Mouse (Mus musculus) left cerebral cortex, adult 18-20 months (tissue): ENCODE data around the gene Mchr1. TPM values are rescaled to one million over a fixed set of nuclear protein-coding genes. Genes with fewer than 3 reads are reported as not detected.
A peak's percentile ranks its signal among the peaks of the same experiment; 100 is the strongest.
"Not testable (repeated sequence)": the region's sequence is repeated elsewhere in the genome, so short reads cannot be mapped to it uniquely, and the experiment has no call there.

Source experiments
- DNase-seq, 2 experiments: peaks; one replicate each; pipeline ENCODE4 v3.0.0; 2021 to 2022; ENCODE audit warnings: low spot score in 2 of 2, mixed read lengths in 1 of 2
- long read RNA-seq, 2 experiments: library from polyadenylated mRNA; stranded (forward); transcript quantifications; one replicate each; pipeline ENCODE4 v2.0.0; 2021
- total RNA-seq, 2 experiments: library from RNA; stranded (reverse); gene quantifications; 2 replicates each; pipeline ENCODE4 v1.2.3; 2021

Gene Mchr1
- 10 to 100 TPM; 20.7 to 25.6 TPM for total RNA-seq
- long read RNA-seq, experiment 1, transcript Mchr1-201 (2 exons, 2,189 nt): major isoform, 54 of 58 reads
- long read RNA-seq, experiment 1, partial matches to known transcripts: 4 of 58 reads
- long read RNA-seq, experiment 1, other reads (novel, unspliced or antisense): 0 of 58 reads
- long read RNA-seq, experiment 2, transcript Mchr1-201 (2 exons, 2,189 nt): major isoform, 35 of 37 reads
- long read RNA-seq, experiment 2, partial matches to known transcripts: 2 of 37 reads
- long read RNA-seq, experiment 2, other reads (novel, unspliced or antisense): 0 of 37 reads

- DNase-seq: peak; percentile 70 to 72
Observed at GRCm38 (mm10) chr15:81235086-81235920, at the start of gene Mchr1. Gene Mchr1, plus strand, starts transcription at chr15:81235499.

DNA sequence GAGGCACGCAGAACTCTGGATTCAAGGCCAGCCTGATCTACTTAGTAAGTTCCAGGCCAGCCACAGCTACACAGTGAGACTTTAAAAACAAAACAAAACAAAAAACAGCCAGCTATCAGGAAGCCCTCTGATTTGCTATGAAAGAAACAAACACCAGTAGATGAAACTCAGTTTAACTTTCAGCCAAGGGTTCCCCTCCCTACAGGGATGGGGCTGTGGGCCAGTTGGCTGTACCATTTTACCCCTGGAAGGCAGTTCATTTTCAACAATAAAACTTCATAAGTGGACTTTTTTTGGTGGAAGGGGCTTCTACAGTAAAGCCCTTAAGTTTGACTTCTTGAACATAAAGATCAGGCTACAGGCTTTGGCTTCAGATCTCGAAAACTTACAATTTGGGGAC lies 46.2 kb upstream of the Mchr1 start:
- no peak for DNase-seq

DNA sequence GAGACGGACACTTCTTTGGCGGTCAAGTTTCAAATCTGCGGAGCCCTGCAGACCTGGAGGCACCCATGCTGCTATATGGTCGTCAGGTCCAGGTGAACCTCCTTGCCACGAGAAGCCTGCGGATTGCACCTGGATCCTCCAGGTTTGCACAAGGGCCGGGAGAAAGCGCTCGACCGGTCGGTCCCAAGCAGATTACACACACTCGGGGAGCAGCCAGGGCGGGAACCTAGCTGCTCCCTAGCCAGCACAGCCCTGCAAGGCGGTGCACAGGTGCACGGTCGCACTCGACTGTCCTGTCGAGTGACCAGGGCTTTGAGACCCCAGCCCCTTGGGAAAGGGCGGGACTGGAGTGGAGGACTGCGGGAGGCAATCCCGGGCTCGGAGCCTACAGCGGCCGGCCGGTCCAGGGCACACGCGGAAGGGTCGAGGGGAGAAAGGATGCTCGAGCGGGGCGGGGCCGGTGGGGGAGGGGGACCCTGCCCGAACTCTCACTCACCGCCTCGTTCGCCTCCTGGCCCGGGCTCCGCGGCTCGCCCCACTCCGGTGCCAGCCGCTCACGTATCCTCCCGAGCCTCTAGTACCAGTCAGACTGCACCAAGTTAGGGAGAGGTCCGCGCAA lies 45.2 kb upstream of the Mchr1 start:
- DNase-seq: no peak

DNA sequence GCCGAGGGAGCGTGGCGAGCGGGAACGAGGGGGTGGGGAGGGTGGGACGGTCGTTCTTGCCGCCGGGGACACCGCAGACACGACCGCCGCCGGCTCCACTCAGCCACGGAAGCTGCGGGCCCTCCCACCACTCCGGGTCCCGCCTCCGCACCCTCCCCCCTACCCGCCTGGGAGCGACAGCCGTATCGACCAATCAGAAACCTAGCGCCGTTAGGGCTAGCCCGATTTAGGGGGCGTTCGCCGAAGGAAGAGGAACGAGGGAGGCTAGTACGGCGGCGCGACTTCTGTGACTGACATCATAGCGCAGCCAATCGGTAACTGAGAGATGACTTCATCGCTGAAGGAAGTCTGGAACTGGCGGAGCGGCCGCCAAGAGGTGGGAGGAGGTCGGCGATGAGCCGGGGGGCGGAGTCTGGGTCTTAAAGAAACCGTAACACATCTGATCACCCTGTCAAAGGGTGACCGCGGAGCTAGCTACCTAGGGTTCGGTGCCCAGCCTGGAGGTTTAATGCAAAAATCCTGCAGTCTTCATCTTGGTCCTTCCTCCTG lies 44.6 kb upstream of the Mchr1 start, which contains the start of gene Mrtfa:
Gene Mrtfa (minus strand): TSS at position 128 of the 549 bp plus-strand sequence.
- DNase-seq: peak; percentile 99 to 100

GRCm38 (mm10) chr15:81191303-81191702 lies 44.0 kb upstream of the Mchr1 start:
- peak in 1 of 2 experiments; percentile 44 for DNase-seq

GRCm38 (mm10) chr15:81192316-81192715 lies 43.0 kb upstream of the Mchr1 start:
- no peak for DNase-seq

- no peak for DNase-seq
Observed at GRCm38 (mm10) chr15:81192858-81193257, 42.4 kb upstream of the Mchr1 start.

- no peak for DNase-seq
Observed at GRCm38 (mm10) chr15:81194791-81195190, 40.5 kb upstream of the Mchr1 start.

- DNase-seq: no peak
Observed at GRCm38 (mm10) chr15:81195447-81195846, 39.9 kb upstream of the Mchr1 start.

DNA sequence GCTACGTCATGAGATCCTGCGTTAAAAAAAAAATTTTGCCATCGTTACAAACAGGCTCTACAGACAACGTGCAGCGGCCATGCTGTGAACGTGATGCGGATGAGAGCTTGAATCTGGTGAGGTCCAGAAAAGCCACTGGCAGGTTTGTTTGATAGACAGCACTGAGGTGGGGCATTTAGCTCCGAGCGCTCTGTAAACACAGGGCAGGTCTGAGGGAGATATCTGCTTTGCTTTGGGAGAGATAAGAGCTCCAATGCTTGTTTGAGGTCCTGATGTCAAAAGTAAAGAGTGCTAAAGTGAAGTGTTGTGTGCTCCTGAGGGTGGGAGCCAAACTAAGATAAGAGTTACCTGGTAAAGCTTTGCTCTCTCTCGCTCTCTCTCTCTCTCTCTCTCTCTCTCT lies 38.1 kb upstream of the Mchr1 start:
- DNase-seq: no peak

- no peak for DNase-seq
Observed at GRCm38 (mm10) chr15:81198447-81198846, 36.9 kb upstream of the Mchr1 start.

GRCm38 (mm10) chr15:81199372-81199959 lies 35.8 kb upstream of the Mchr1 start:
- peak; percentile 59 to 83 for DNase-seq

DNA sequence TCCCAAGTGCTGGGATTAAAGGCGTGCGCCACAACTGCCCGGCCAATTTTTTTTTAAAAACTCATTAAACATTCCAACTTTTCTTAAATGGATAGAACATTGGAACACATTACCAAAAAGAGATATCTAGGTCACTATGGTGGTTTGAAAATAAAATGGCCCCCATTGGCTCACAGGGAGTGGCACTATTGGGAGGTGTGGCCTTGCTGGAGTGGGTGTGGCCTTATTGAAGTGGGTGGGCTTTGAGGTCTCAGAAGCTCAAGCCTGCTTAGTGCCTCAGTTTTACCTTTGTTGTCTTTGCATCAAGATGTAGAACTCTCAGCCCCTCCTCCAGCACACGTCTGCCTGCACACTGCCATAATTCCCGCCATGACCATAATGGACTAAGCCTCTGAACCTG lies 32.8 kb upstream of the Mchr1 start:
- DNase-seq: no peak

GRCm38 (mm10) chr15:81210496-81210895 lies 24.8 kb upstream of the Mchr1 start:
- no peak for DNase-seq

DNA sequence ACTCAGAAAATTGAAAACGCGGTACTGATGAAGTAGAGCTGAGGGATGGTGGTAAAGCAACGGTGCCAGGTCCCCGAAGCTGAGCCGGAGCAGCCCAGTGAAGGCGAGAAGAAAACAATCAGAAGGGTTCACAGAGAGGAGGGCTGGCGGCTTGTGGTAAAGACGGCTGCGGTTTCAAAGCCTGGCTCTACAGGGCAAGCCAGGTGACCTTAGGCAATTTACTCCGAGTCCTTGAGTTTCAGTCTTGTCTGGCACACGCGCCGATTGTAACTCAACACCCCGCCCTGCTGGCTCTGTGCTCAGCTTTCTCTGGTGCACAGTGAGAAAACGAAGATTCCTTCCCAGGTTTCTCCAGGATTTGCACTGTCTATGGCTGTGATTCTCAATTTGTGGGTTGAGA lies 22.3 kb upstream of the Mchr1 start:
- no peak for DNase-seq

DNA sequence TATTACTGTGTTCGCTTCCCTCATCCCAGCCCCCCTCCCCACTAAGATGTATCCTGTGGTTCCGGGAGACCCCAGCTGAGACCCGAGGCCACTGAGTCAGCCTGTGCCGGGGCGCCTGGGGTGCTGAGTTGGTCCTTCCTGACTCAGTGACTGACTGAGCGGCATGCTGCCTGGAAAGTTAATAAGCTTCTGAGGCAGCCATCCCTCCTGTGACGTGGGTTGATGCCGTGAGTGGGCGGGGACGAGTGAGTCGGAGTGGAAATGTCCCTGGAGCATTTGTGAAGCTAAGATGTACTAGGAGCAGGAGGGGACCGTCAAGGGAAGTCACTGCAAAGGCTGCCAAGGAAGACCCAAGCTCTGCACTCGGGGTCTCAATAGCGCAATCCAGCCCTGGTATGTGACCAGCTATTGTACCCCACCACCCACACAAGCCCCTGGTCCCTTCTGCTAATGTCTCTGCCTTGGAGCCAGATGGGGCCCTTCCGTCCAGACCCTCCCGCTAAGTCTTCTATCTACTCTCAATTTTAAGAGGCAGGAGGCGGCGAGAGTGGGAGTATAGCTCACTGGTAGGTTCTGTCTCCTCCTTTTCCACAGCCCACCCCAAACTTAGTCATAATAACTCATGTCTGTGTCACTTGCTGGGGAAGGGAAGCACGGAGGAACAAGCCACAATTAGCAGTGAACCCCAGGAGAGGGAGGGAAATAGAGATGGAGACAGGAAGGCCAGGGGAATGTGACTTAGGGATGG lies 18.2 kb upstream of the Mchr1 start:
- peak; percentile 81 to 86 for DNase-seq

DNA sequence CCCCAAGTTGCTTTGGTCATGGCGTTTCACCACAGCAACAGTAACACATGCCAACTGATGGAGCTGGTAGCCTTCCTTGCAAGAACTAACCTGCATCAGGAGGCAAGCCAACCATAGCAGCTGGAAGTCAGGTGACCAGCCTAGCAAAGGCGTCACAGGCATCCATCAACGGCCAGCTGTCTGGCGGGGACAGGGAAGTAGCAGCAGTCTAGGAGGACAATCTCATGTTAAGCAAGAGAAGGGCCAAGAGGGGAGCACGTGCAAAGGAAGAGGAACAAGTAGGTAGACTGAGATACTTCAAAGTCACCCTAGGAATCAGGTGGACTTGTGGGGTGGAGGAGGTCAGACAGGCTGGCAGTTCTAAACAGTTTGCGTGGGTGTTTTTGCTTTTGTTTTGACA lies 16.2 kb upstream of the Mchr1 start:
- DNase-seq: no peak

- DNase-seq: not testable (repeated sequence)
Observed at GRCm38 (mm10) chr15:81220051-81220450, 15.2 kb upstream of the Mchr1 start.

DNA sequence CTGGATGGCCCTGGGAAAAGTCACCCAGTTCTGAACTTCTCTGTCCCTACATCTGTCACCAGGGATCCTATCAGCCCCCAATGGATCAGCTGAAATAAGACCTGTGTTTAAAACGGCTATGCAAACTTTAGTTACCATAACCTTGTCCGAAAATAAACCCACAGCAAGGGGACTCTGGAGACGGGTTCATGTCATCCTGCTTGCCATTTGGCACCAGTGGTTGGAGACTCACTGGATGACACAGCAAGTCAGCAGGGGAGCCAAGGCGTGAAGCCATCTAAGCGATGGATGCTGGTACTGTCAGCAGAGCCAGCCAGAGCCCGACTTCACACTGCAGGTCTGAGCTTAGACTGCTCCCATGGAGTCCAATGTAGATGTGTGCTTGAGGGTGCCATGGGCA lies 13.9 kb upstream of the Mchr1 start:
- no peak for DNase-seq

GRCm38 (mm10) chr15:81225016-81225415 lies 10.3 kb upstream of the Mchr1 start:
- DNase-seq: no peak

DNA sequence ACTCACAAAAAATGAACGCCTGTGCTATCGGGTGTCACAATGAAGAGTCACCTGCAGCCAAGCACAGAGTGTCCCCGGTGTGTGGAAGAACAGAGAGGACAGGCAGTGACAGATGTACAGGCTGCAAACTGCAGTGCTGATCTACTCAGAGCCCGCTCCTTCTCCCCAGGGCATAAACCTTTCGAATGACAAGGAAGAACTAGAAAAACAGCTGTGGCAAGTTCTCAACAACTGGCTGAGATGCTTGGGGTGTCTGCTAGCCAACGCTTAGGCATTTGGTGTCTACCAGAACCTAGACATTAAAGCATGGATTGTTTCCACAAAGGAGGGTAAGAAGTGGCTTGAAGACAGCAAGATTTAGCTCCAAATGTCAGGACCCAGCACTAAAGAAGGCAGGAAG lies 9.6 kb upstream of the Mchr1 start:
- no peak for DNase-seq
